Mouse (Mus musculus) embryonic facial prominence, embryonic 12.5 days (tissue): Measurements from ENCODE around the gene Rcan3. TPM values are rescaled to one million over a fixed set of nuclear protein-coding genes. Genes with fewer than 3 reads are reported as not detected.
A peak's percentile ranks its signal among the peaks of the same experiment; 100 is the strongest.

ENCODE experiments used
- ATAC-seq: fragments of 200-750 bp; cut with Nextera tagmentation; 2 replicates; pipeline ENCODE4 v1.8.0; 2017; ENCODE audit not compliant: insufficient number of reproducible peaks, insufficient read depth, low FRiP score, low TSS enrichment
- H3K27ac ChIP-seq: fragments of 300-500 bp; sonication (generic); 2 replicates; pipeline ENCODE4 v1.5.1; 2016; ENCODE audit warnings: mild to moderate bottlenecking
- H3K27me3 ChIP-seq: fragments of 300-500 bp; sonication (generic); 2 replicates; pipeline ENCODE4 v1.6.1; 2016; ENCODE audit warnings: mild to moderate bottlenecking, moderate library complexity
- H3K36me3 ChIP-seq: fragments of 300-500 bp; sonication (generic); 2 replicates; pipeline ENCODE4 v1.6.1; 2016; ENCODE audit warnings: mild to moderate bottlenecking
- H3K4me1 ChIP-seq: fragments of 300-500 bp; sonication (generic); 2 replicates; pipeline ENCODE4 v1.6.1; 2016
- H3K4me2 ChIP-seq: fragments of 300-500 bp; sonication (generic); replicated peaks from 2 replicates; pipeline ENCODE4 v1.6.1; 2016; ENCODE audit warnings: mild to moderate bottlenecking, moderate library complexity
- H3K4me3 ChIP-seq: fragments of 300-500 bp; sonication (generic); 2 replicates; pipeline ENCODE4 v1.5.1; 2016; ENCODE audit warnings: mild to moderate bottlenecking
- H3K9ac ChIP-seq: fragments of 300-500 bp; sonication (generic); 2 replicates; pipeline ENCODE4 v1.6.1; 2016; ENCODE audit warnings: mild to moderate bottlenecking, moderate library complexity
- H3K9me3 ChIP-seq: fragments of 300-500 bp; sonication (generic); 2 replicates; pipeline ENCODE4 v1.6.1; 2016; ENCODE audit warnings: mild to moderate bottlenecking, moderate library complexity
- WGBS: fragments of 180-500 bp; shearing (Covaris S2); methylation state at CpG from one replicate; pipeline ENCODE4 v1.1.7; 2016; 5-methylcytosine and 5-hydroxymethylcytosine counted together
- polyA plus RNA-seq: library from polyadenylated mRNA; unstranded; fragments of >200 nt; fragmentation: Nextera tagmentation; extraction: Ambion mirVana; gene quantifications from 2 replicates; pipeline ENCODE4 v1.2.1, GENCODE M21; 2016

Rcan3 gene
- polyA plus RNA-seq, 1 experiment from 2014 or later, result 17.2 TPM

- Histone ChIP-seq H3K9me3 (no peaks in the 10 kb centered on the region), H3K36me3 (no peaks in the 10 kb centered on the region), H3K9ac (no peak overlapping the region), H3K4me2 (no peak overlapping the region), H3K4me1 (peaks cover 9% of the 10 kb centered on the region), H3K27ac (no peak overlapping the region), H3K4me3 (no peak overlapping the region), H3K27me3 (no peaks in the 10 kb centered on the region)
- no peak; the same call in 1 of the 2 replicates for ATAC-seq
- WGBS, result 55% methylated on average over 13 of the region's 13 CpGs
These were observed 2.6 kb upstream of the Rcan3 start for GRCm38 (mm10) chr4:135436291-135436690.

- ATAC-seq, result no peak; the same call in 1 of the 2 replicates
- no peak overlapping the region for H3K27ac ChIP-seq
These were observed 739 bp upstream of the Rcan3 start for GRCm38 (mm10) chr4:135434395-135434789.

GRCm38 (mm10) chr4:135433086-135433442 is 589 bp downstream of the Rcan3 start:
- 6% methylated on average over 10 of the region's 10 CpGs for WGBS
- H3K4me2 ChIP-seq, result peak overlapping the region; percentile 92
- no peaks in the 10 kb centered on the region for H3K9me3 ChIP-seq
- H3K4me1 ChIP-seq, result peaks cover 9% of the 10 kb centered on the region; the same call in 1 of the 2 replicates
- H3K36me3 ChIP-seq, result no peaks in the 10 kb centered on the region
- H3K4me3 ChIP-seq, result peak overlapping the region; percentile 79
- H3K27me3 ChIP-seq, result no peaks in the 10 kb centered on the region
- H3K27ac ChIP-seq, result no peak overlapping the region
- H3K9ac ChIP-seq, result peak overlapping the region; percentile 87
- no peak for ATAC-seq

More at GRCm38 (mm10) chr4:135434395-135434789, 739 bp upstream of the Rcan3 start:
- WGBS, result 22% methylated on average over 11 of the region's 11 CpGs
- Histone ChIP-seq H3K9me3 (no peaks in the 10 kb centered on the region), H3K27me3 (no peaks in the 10 kb centered on the region), H3K4me3 (peak overlapping the region; percentile 79), H3K4me1 (peaks cover 9% of the 10 kb centered on the region), H3K9ac (peak overlapping the region; percentile 87), H3K4me2 (peak overlapping the region; percentile 92), H3K36me3 (no peaks in the 10 kb centered on the region)

DNA sequence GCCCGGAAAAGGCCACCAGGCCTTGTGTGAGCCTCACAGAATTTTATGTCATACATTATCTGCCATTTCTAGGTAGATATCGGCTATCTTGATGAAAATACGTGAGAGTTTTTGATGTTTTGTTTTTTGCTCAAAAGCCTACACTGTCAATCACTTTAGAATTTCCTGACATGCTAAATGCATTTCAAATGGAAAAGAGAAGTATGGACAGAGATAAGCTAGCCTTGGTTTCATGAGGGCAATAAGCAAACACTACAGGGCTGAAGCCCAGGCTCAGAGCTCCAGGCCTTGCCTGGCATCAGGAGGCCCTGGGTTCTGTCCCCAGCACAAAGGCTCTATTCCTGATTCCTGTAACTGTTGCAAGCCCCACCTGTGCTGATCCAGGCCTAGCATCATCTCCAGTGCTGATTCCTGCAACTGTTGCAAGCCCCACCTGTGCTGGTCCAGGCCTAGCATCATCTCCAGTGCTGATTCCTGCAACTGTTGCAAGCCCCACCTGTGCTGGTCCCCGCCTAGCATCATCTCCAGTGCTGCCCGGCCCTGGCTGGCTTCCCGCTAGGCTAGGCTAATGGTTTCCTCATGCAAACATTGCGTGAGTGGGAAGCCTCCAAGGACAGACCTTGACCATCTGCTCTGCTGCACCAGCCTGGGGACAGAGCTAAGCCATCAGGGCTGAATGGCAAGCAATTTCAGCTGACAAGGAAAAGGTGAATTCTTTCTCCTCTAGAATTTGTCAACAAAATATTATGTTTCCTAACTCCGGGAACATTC is 3.5 kb downstream of the Rcan3 start:
- 69% methylated on average over 8 of the region's 8 CpGs for WGBS
- H3K9me3 ChIP-seq, result no peaks in the 10 kb centered on the region
- no peak for ATAC-seq
- no peaks in the 10 kb centered on the region for H3K27me3 ChIP-seq
- no peak overlapping the region for H3K9ac ChIP-seq
- H3K36me3 ChIP-seq, result no peaks in the 10 kb centered on the region
- H3K4me3 ChIP-seq, result no peak overlapping the region
- no peak overlapping the region for H3K27ac ChIP-seq
- H3K4me2 ChIP-seq, result no peak overlapping the region
- peaks cover 9% of the 10 kb centered on the region; the same call in 1 of the 2 replicates for H3K4me1 ChIP-seq

DNA sequence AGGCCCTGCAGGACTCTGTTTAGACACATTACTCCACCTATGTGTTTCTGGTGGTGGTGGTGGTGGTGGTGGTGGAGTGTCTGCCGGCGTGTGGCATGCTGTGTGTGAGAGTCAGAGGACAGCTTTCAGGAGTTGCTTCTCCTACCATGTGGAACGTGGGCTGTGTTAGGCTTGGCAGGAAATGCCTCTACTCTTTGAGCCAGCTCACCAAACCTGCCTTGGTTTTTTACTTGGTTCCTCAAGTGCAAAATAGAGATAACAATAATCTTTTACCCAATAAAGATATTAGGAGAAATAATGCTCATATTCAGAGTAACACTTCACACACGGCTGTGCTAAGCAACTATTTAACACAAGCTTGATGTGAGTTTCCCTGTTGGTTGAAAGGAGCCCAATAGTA is 4.3 kb downstream of the Rcan3 start:
- H3K9me3 ChIP-seq, result no peaks in the 10 kb centered on the region
- H3K4me3 ChIP-seq, result no peak overlapping the region
- no peak overlapping the region for H3K9ac ChIP-seq
- ATAC-seq, result no peak
- WGBS, result 87% methylated on average over 4 of the region's 4 CpGs
- H3K4me1 ChIP-seq, result peaks cover 6% of the 10 kb centered on the region; the same call in 1 of the 2 replicates
- H3K36me3 ChIP-seq, result no peaks in the 10 kb centered on the region
- no peak overlapping the region for H3K27ac ChIP-seq
- H3K27me3 ChIP-seq, result no peaks in the 10 kb centered on the region
- H3K4me2 ChIP-seq, result no peak overlapping the region

DNA sequence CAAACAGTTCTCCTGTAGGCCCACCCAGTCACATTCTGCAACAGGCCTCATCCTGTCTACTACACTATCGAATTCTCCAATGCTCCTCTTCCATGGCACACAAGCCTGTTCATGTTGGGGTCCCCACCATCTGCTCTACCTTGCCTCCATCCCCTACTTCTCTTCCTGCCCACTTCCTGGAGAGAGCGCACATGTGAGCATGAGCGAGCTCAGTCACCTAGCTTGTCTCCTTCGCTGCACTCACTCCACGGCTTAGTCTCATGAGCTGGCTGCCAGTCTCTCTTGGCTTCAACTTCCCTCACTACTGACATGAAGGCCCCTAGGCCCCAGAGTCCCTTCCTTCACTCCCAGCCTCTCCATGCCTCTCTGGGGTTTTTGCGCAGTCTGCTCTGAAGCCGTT is 7.1 kb downstream of the Rcan3 start:
- Histone ChIP-seq H3K9ac (no peak overlapping the region), H3K27me3 (no peaks in the 10 kb centered on the region), H3K36me3 (no peaks in the 10 kb centered on the region), H3K27ac (no peak overlapping the region), H3K9me3 (no peaks in the 10 kb centered on the region), H3K4me1 (no peaks in the 10 kb centered on the region), H3K4me2 (no peak overlapping the region), H3K4me3 (no peak overlapping the region)
- whole genome bisulfite sequencing, result 88% methylated on average over 7 of the region's 7 CpGs
- ATAC-seq, result no peak

GRCm38 (mm10) chr4:135425625-135426024 is 8.0 kb downstream of the Rcan3 start:
- Histone ChIP-seq H3K9me3 (no peaks in the 10 kb centered on the region), H3K4me2 (no peak overlapping the region), H3K27me3 (no peaks in the 10 kb centered on the region), H3K9ac (no peak overlapping the region), H3K4me3 (no peak overlapping the region), H3K36me3 (no peaks in the 10 kb centered on the region), H3K4me1 (no peaks in the 10 kb centered on the region), H3K27ac (no peak overlapping the region)
- 86% methylated on average over 9 of the region's 9 CpGs for WGBS
- no peak for ATAC-seq

DNA sequence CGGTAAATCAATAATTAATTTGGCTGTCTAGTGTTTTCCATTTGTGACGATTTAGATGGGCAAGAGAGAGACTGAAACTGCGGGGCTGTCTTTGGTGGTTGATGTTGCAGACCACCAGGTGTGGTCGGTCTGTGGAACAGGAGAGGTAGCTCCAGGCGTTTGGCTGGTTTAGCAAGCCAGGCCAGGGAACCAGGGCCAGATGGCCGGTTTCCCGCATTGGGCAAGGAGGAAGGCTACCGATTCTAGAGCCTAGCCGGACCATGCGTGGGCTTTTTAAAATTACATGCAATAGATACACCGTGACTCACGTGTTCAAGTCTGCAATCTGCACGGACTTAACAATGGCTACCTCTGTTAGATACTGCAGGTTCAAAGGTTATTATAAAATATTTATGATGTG is 12.7 kb downstream of the Rcan3 start:
- H3K9me3 ChIP-seq, result no peaks in the 10 kb centered on the region
- no peak overlapping the region for H3K4me3 ChIP-seq
- 89% methylated on average over 13 of the region's 13 CpGs for WGBS

DNA sequence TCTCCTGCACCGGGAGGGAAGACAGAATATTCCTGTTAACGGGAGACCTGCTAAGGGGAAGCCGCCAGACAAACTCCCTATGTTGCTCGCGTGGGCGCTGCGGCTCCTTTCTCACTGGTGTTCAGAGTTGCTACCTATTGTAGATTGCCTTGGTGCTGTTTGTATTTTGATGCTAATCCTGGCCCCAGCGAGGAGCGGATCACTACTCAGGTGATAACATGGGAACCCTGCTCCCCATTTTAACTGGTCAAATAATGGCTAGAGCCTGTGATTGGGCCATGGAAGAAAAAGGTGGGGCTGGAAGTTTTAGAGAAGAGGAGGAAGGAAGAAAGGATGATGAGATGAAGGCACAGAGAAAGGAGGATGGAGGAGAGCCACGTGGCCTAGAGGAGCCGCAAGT is 13.2 kb downstream of the Rcan3 start:
- 76% methylated on average over 11 of the region's 11 CpGs for WGBS
- Histone ChIP-seq H3K27me3 (no peaks in the 10 kb centered on the region), H3K36me3 (peaks cover 15% of the 10 kb centered on the region; the same call in 1 of the 2 replicates)

More for the DNA sequence above, 12.7 kb downstream of the Rcan3 start:
- Histone ChIP-seq H3K36me3 (peaks cover 15% of the 10 kb centered on the region; the same call in 1 of the 2 replicates), H3K27me3 (no peaks in the 10 kb centered on the region), H3K4me2 (no peak overlapping the region), H3K27ac (no peak overlapping the region), H3K9ac (no peak overlapping the region), H3K4me1 (no peaks in the 10 kb centered on the region)
- no peak for ATAC-seq

DNA sequence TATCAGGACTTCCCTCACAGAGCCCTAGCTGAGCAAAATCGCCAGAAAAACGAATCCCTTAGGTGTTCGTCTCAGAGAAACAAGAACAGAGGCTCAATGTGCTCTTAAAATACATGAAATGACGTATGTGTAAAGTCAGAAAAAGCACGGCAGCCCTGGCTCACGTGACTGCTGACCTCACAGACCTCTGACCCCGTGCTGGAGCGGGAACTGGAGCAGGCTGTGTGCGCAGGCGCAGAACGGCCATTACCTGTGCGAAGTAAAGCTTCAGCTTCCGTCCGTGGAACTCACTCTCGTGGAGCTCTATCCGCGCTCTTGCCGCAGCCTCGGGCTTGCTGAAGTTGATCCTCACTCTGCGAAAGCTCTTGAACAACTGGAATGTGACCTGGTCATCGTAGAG is 13.7 kb downstream of the Rcan3 start:
- Histone ChIP-seq H3K9me3 (no peaks in the 10 kb centered on the region), H3K9ac (no peak overlapping the region), H3K27ac (no peak overlapping the region), H3K27me3 (no peaks in the 10 kb centered on the region), H3K4me1 (no peaks in the 10 kb centered on the region), H3K4me3 (no peak overlapping the region), H3K36me3 (peaks cover 15% of the 10 kb centered on the region; the same call in 1 of the 2 replicates), H3K4me2 (no peak overlapping the region)
- 80% methylated on average over 21 of the region's 21 CpGs for WGBS
- no peak for ATAC-seq

More for the DNA sequence above, 13.2 kb downstream of the Rcan3 start:
- Histone ChIP-seq H3K4me1 (no peaks in the 10 kb centered on the region), H3K9ac (no peak overlapping the region), H3K4me3 (no peak overlapping the region), H3K27ac (no peak overlapping the region), H3K4me2 (no peak overlapping the region), H3K9me3 (no peaks in the 10 kb centered on the region)
- no peak for ATAC-seq

- peaks cover 15% of the 10 kb centered on the region; the same call in 1 of the 2 replicates for H3K36me3 ChIP-seq
- WGBS, result 89% methylated on average over 21 of the region's 21 CpGs
- H3K4me1 ChIP-seq, result no peaks in the 10 kb centered on the region
- no peak overlapping the region for H3K4me3 ChIP-seq
- H3K27me3 ChIP-seq, result no peaks in the 10 kb centered on the region
- ATAC-seq, result no peak
- H3K9ac ChIP-seq, result no peak overlapping the region
- no peak overlapping the region for H3K4me2 ChIP-seq
- no peaks in the 10 kb centered on the region for H3K9me3 ChIP-seq
- H3K27ac ChIP-seq, result no peak overlapping the region
These were observed 17.3 kb downstream of the Rcan3 start for GRCm38 (mm10) chr4:135416367-135416766.

DNA sequence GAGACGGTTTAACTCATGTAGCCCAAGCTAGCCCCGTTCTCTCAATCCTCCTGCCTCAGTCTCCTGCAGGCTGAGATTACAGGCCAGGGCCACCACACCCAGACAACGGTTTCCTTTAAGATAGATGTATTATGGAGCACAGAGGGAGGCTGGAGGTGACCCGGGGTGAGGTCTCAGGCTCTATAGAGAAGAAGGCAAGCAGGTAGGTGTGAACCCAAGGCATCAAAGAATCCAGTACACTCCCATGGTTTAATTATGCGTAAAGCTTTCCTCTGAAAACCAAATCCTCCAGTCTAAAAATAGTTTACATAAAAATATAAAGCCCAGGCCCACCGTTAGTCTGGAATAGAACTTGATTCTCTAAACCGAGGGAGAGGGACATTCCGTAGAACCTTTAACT is 20.2 kb downstream of the Rcan3 start:
- no peak overlapping the region for H3K4me3 ChIP-seq
- H3K9me3 ChIP-seq, result no peaks in the 10 kb centered on the region
- 0 out of 2 replicates have a peak, but pooled peaks cover 6% of the 10 kb centered on the region for H3K36me3 ChIP-seq
- H3K4me1 ChIP-seq, result no peaks in the 10 kb centered on the region
- no peak for ATAC-seq
- H3K27ac ChIP-seq, result no peak overlapping the region
- H3K27me3 ChIP-seq, result no peaks in the 10 kb centered on the region
- H3K9ac ChIP-seq, result no peak overlapping the region
- WGBS, result 80% methylated on average over 8 of the region's 8 CpGs
- no peak overlapping the region for H3K4me2 ChIP-seq
